Mouse (Mus musculus) gastrocnemius, adult 8-10 months (tissue): ENCODE measurements around the gene 1700016K19Rik. TPM values are rescaled to one million over a fixed set of nuclear protein-coding genes. Genes with fewer than 3 reads are reported as not detected.
"Not testable (repeated sequence)": the region's sequence is repeated elsewhere in the genome, so short reads cannot be mapped to it uniquely, and the experiment has no call there.

Source experiments
- DNase-seq, 2 experiments: peaks; one replicate each; pipeline ENCODE4 v3.0.0; 2022; ENCODE audit warnings: low spot score in 2 of 2
- total RNA-seq, 4 experiments: library from RNA; stranded (reverse); gene quantifications; 2 replicates each; pipeline ENCODE4 v1.2.4; 2022

1700016K19Rik gene
- total RNA-seq, 4 experiments from 2014 or later, result not detected

- DNase-seq, result no peak
Observed at GRCm38 (mm10) chr11:75984581-75984980, 15.1 kb upstream of the 1700016K19Rik start.

- DNase-seq, result no peak
Observed at GRCm38 (mm10) chr11:75985948-75986347, 13.8 kb upstream of the 1700016K19Rik start.

- DNase-seq, result no peak
Observed at GRCm38 (mm10) chr11:75990965-75991835, 8.5 kb upstream of the 1700016K19Rik start.

GRCm38 (mm10) chr11:75991911-75992310 is 7.8 kb upstream of the 1700016K19Rik start:
- DNase-seq, result no peak

GRCm38 (mm10) chr11:75992481-75992880 is 7.2 kb upstream of the 1700016K19Rik start:
- no peak for DNase-seq

DNA sequence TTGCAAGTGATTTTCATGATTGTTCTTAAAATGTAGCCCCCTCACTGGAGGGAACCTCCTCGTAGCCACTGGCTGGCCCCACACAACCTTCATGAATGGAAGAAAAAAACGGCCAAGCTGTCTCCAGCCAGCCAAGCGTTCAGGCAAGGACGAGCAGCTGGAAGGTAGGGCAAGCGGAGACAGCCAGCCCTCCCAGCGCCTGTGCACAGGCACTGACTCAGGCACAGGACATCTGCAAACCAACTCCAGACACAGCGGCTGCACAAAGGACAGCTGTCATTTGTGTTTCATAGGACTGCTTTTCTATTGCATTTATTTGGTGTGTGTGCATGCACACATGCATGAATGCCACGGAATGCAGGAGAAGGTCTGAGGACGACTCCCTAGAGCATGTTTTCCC is 5.4 kb upstream of the 1700016K19Rik start:
- DNase-seq, result no peak

DNA sequence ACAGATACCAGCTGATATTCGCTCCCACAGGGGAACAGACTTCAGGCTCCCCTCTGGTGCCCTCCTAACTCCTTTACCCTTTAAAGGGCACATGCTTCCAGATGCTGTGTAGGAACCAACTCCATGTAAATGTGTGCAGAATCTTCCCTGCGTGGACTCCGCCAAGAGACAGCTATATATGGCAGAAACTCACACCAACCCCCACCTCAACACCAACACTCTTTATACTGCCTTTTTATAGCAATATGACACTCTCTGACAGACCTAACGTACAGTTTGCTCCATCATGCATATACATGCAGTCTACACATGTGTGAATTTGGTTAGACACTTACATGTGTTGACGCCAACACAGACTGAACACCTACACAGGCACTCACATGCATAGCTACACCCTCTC is 989 bp downstream of the 1700016K19Rik start:
- no peak for DNase-seq

- no peak for DNase-seq
Observed at GRCm38 (mm10) chr11:76001237-76001878, 1.6 kb downstream of the 1700016K19Rik start.

DNA sequence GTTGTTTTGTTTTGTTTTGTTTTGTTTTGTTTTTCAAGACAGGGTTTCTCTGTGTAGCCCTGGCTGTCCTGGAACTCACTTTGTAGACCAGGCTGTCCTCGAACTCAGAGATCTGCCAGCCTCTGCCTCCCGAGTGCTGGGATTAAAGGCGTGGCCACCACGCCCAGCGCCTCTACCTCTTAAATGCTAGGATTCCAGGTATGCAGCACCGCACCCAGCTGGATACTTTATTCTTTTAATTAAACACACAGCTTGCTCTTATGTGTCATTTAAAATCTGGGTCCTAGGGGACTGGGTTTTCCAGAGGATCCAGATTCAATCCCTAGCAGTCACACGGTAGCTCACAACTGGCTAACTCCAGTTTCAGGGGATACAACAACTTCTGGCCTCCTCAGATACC is 4.6 kb downstream of the 1700016K19Rik start:
- not testable (repeated sequence) for DNase-seq

DNA sequence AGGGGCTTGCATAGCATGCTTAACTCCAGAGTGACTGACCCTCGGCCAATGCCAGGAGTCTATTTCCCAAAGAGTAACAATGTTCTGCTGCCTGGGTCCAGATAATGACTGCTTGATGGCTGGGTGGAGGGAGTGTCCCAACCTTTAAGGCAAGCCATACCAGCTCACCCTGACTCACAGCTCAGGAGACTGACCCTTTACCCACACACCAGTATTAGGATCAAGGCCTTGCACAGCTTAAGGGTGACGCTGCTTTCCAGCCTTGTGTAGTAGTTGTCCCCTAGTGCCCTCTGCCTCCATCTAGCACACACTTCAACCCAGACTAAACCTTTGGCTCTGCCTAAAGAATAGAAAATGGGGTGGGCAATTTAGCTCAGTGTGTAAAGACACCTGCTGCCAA is 8.4 kb downstream of the 1700016K19Rik start:
- DNase-seq, result no peak

GRCm38 (mm10) chr11:76009101-76009500 is 9.4 kb downstream of the 1700016K19Rik start:
- no peak for DNase-seq

GRCm38 (mm10) chr11:76010838-76011624 is 11.3 kb downstream of the 1700016K19Rik start:
- no peak for DNase-seq

DNA sequence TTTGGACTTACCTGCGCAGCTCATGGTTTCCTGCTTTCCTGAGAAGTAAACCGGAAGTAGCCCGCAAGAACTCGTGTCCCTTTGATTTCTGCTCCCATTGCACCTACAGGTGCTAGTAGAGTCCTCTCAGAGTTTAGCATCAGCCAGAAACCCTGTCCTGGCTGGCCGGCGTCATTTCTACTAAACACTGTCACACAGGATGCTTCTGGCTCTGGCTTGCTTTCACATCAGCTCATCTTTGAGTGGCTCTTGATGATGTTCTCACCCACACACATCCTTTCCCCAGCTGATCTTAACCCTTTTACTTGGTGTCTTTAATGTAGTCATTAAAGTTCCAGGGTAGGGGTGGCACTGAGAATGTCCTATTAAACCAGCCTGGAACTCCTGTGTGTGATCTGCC is 15.5 kb downstream of the 1700016K19Rik start:
- DNase-seq, result no peak

GRCm38 (mm10) chr11:76015814-76016213 is 16.1 kb downstream of the 1700016K19Rik start:
- no peak for DNase-seq

DNA sequence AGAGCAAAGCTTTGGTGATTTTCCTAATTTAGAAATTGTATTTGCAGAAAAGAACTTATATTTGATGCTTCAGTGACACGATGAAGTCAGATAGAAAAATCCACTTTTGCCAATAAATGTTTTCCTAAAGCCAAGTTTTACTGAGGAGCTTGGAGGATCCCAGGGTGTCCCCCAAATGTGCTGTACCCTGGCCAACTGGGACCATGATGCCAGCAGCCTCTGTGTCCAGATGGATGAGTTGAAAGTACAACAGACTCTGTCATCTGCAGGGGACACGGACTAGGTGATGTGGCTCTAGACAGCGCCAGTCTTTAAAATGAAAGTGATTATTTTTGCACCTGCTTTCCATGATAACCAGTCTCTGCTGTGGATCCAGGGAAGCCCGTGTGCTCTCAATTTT is 20.2 kb downstream of the 1700016K19Rik start:
- no peak for DNase-seq

- DNase-seq, result no peak
Observed at GRCm38 (mm10) chr11:76020916-76021315, 21.2 kb downstream of the 1700016K19Rik start.

GRCm38 (mm10) chr11:76025080-76025583 is 25.4 kb downstream of the 1700016K19Rik start:
- DNase-seq, result no peak

GRCm38 (mm10) chr11:76026527-76027138 is 26.9 kb downstream of the 1700016K19Rik start:
- no peak for DNase-seq

- peak; percentile 83 to 84 for DNase-seq
Observed at GRCm38 (mm10) chr11:76027139-76028071, 27.7 kb downstream of the 1700016K19Rik start, which contains the start of gene Rflnb. Gene Rflnb, minus strand, starts transcription at chr11:76027782.

DNA sequence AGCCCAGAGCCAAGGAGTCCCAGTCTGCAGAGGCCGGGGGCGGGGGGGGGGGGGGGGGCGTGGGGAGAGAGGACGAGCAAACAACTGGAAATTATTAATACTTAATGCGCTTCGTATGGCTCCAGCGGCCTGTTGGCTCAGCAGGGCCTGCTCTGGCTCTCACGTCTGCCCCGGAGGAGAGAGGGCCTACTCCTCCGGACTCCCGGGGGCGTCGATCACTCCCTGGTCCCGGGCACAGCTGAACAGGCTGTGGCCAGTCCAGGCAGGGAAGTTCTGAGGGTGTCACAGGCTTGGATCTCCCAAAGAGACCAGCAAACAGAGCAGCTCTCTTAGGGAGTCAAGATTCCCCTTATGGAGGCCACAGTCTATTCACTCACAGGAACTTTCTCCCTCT is 28.4 kb downstream of the 1700016K19Rik start:
- DNase-seq, result peak in 1 of 2 experiments; percentile 12
